Mouse (Mus musculus): ENCODE results near the gene Trpm8. TPM values are rescaled to one million over a fixed set of nuclear protein-coding genes. Genes with fewer than 3 reads are reported as not detected.

The Trpm8 gene
- total and polyA plus RNA-seq, 3 experiments: not detected

- Histone ChIP-seq H3K36me3 (replicated peaks in 1 of 2; ENCODE audit: control insufficient read depth in 1 of 2, insufficient read depth in 1 of 2, low read length in 1 of 2) (no peaks in the 10 kb centered on the region), H3K4me2 (ENCODE audit: insufficient read depth, low read depth, poor library complexity, severe bottlenecking) (no peak overlapping the region), H3K4me1 (ENCODE audit: control insufficient read depth in 1 of 2, insufficient read depth in 2 of 2) (peaks cover 0 to 7% of the 10 kb centered on the region in 2 experiments; a peak in 1 of 4 replicates), H3K9me3 (replicated peaks; ENCODE audit: low read length) (no peaks in the 10 kb centered on the region), H3K27me3 (replicated peaks) (peaks cover 38% of the 10 kb centered on the region), H3K4me3 (replicated peaks in 1 of 3; ENCODE audit: low read depth in 2 of 3, low read length in 2 of 3, poor library complexity in 1 of 3) (no peak overlapping the region), H3K27ac (ENCODE audit: insufficient read depth, low read depth) (no peak overlapping the region), H3K9ac (ENCODE audit: insufficient read depth, low read depth) (no peak overlapping the region), H3K79me2 (replicated peaks; ENCODE audit: control insufficient read depth, extremely low read depth, insufficient read depth, poor library complexity, severe bottlenecking) (no peaks in the 10 kb centered on the region)
- dilution Hi-C loops (cut with MboI; ENCODE audit: extremely low pct_ligation_motif_present, extremely low pct_unique_long_range_greater_than_20kb, low sequenced_read_pairs): no loop called here
- no peak for DNase-seq (ENCODE audit: extremely low read depth)
- TF ChIP-seq SIN3A (IDR thresholded peaks at IDR 0.05; ENCODE audit: low read length): no peak
- TF ChIP-seq USF2 (conservative IDR thresholded peaks at IDR 0.05; ENCODE audit: low read depth, low read length): no peak
- TF ChIP-seq NRF1 (IDR thresholded peaks at IDR 0.05; ENCODE audit: low read depth, low read length): no peak
- no peak for TF ChIP-seq RAD21 (IDR thresholded peaks at IDR 0.05; ENCODE audit: low read depth, low read length)
- no peak for TF ChIP-seq MAX (IDR thresholded peaks at IDR 0.05; ENCODE audit: low read length)
- TF ChIP-seq JUND (conservative IDR thresholded peaks at IDR 0.05; ENCODE audit: low read depth, low read length): no peak
- no peak for TF ChIP-seq SMC3 (IDR thresholded peaks at IDR 0.05; ENCODE audit: low read depth, low read length)
- TF ChIP-seq CTCF (conservative IDR thresholded peaks at IDR 0.05 in 1 of 2, IDR thresholded peaks at IDR 0.05 in 1 of 2; ENCODE audit: low read depth in 2 of 2, low read length in 2 of 2): no peak
- no peak for TF ChIP-seq JUN (IDR thresholded peaks at IDR 0.05; ENCODE audit: insufficient read depth, low read depth, low read length)
- in situ Hi-C loops (cut with MboI; ENCODE audit: low pct_ligation_motif_present, low pct_unique_long_range_greater_than_20kb, low sequenced_read_pairs): no loop called here
Observed at GRCm38 (mm10) chr1:88320821-88321395, 43.4 kb downstream of the Trpm8 start.

- in situ Hi-C loops (cut with MboI; ENCODE audit: low pct_ligation_motif_present, low pct_unique_long_range_greater_than_20kb, low sequenced_read_pairs): no loop called here
- DNase-seq (ENCODE audit: extremely low read depth): no peak
Observed at GRCm38 (mm10) chr1:88322146-88322545, 44.7 kb downstream of the Trpm8 start.

DNA sequence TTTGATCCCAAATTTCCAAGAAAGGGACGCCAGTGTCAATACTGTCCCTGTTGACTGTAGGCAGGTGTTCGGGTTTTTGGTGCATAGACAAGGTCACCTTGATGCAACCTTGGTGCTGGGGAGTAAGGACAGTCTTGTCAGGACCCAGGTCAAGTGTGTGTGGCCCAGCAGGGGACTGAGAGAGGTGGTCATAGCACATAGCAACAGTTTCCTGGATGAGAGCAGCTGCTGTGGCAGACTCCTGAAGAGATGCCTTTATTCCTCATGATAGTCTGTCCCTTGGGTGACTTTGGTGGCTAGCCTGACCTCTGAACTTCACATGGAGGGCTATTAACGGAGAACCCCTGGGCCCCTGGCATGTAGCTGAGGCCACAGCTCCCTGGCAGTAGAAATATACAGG, 45.6 kb downstream of the Trpm8 start:
- H3K36me3 ChIP-seq (replicated peaks in 1 of 2; ENCODE audit: control insufficient read depth in 1 of 2, insufficient read depth in 1 of 2, low read length in 1 of 2): no peaks in the 10 kb centered on the region
- no peak overlapping the region for H3K4me3 ChIP-seq (replicated peaks in 1 of 3; ENCODE audit: low read depth in 2 of 3, low read length in 2 of 3, poor library complexity in 1 of 3)
- H3K27ac ChIP-seq (ENCODE audit: insufficient read depth, low read depth): no peak overlapping the region
- no peaks in the 10 kb centered on the region for H3K79me2 ChIP-seq (replicated peaks; ENCODE audit: control insufficient read depth, extremely low read depth, insufficient read depth, poor library complexity, severe bottlenecking)
- H3K9ac ChIP-seq (ENCODE audit: insufficient read depth, low read depth): no peak overlapping the region
- H3K9me3 ChIP-seq (replicated peaks; ENCODE audit: low read length): no peaks in the 10 kb centered on the region
- dilution Hi-C loops (cut with MboI; ENCODE audit: extremely low pct_ligation_motif_present, extremely low pct_unique_long_range_greater_than_20kb, low sequenced_read_pairs) (no loop called here), in situ Hi-C loops (cut with MboI; ENCODE audit: low pct_ligation_motif_present, low pct_unique_long_range_greater_than_20kb, low sequenced_read_pairs) (no loop called here)
- peaks cover 34% of the 10 kb centered on the region for H3K27me3 ChIP-seq (replicated peaks)
- DNase-seq (ENCODE audit: extremely low read depth): no peak
- no peak for TF ChIP-seq ZMIZ1 (IDR thresholded peaks at IDR 0.05; ENCODE audit: low read depth, low read length)
- TF ChIP-seq ELF1 (IDR thresholded peaks at IDR 0.05; ENCODE audit: low read depth, low read length): no peak
- no peak for TF ChIP-seq JUN (IDR thresholded peaks at IDR 0.05; ENCODE audit: insufficient read depth, low read depth, low read length)
- no peak for TF ChIP-seq POLR2A (IDR thresholded peaks at IDR 0.05; ENCODE audit: low read depth, low read length)
- no peak for TF ChIP-seq ZC3H11A (IDR thresholded peaks at IDR 0.05; ENCODE audit: low read depth, low read length)
- no peak for TF ChIP-seq BHLHE40 (IDR thresholded peaks at IDR 0.05; ENCODE audit: low read depth, low read length)
- TF ChIP-seq TCF12 (IDR thresholded peaks at IDR 0.05; ENCODE audit: low read depth, low read length): no peak
- TF ChIP-seq UBTF (IDR thresholded peaks at IDR 0.05; ENCODE audit: low read depth, low read length): no peak
- TF ChIP-seq MYC (IDR thresholded peaks at IDR 0.05; ENCODE audit: low read depth, low read length): no peak
- no peak for TF ChIP-seq IRF4 (IDR thresholded peaks at IDR 0.05; ENCODE audit: low read depth, low read length)
- no peak for TF ChIP-seq RCOR1 (conservative IDR thresholded peaks at IDR 0.05; ENCODE audit: low read depth, low read length)
- no peak for TF ChIP-seq ZKSCAN1 (IDR thresholded peaks at IDR 0.05; ENCODE audit: borderline replicate concordance, low read depth, low read length)
- TF ChIP-seq EP300 (IDR thresholded peaks at IDR 0.05; ENCODE audit: low read length): no peak
- no peak for TF ChIP-seq MAX (IDR thresholded peaks at IDR 0.05; ENCODE audit: low read length)
- no peak for TF ChIP-seq TBP (conservative IDR thresholded peaks at IDR 0.05; ENCODE audit: low read depth, low read length)
- no peak for TF ChIP-seq POLR2AphosphoS2 (IDR thresholded peaks at IDR 0.05; ENCODE audit: low read depth, low read length)
- TF ChIP-seq CHD1 (IDR thresholded peaks at IDR 0.05; ENCODE audit: low read depth, low read length): no peak
- no peak overlapping the region for H3K4me2 ChIP-seq (ENCODE audit: insufficient read depth, low read depth, poor library complexity, severe bottlenecking)
- peaks cover 0 to 7% of the 10 kb centered on the region in 2 experiments; a peak in 1 of 4 replicates for H3K4me1 ChIP-seq (ENCODE audit: control insufficient read depth in 1 of 2, insufficient read depth in 2 of 2)

More at GRCm38 (mm10) chr1:88322146-88322545, 44.7 kb downstream of the Trpm8 start:
- no peaks in the 10 kb centered on the region for H3K36me3 ChIP-seq (replicated peaks in 1 of 2; ENCODE audit: control insufficient read depth in 1 of 2, insufficient read depth in 1 of 2, low read length in 1 of 2)
- H3K9me3 ChIP-seq (replicated peaks; ENCODE audit: low read length): no peaks in the 10 kb centered on the region
- TF ChIP-seq ZMIZ1 (IDR thresholded peaks at IDR 0.05; ENCODE audit: low read depth, low read length): no peak
- no peak overlapping the region for H3K27ac ChIP-seq (ENCODE audit: insufficient read depth, low read depth)
- no peak overlapping the region for H3K9ac ChIP-seq (ENCODE audit: insufficient read depth, low read depth)
- dilution Hi-C loops (cut with MboI; ENCODE audit: extremely low pct_ligation_motif_present, extremely low pct_unique_long_range_greater_than_20kb, low sequenced_read_pairs): no loop called here
- H3K4me3 ChIP-seq (replicated peaks in 1 of 3; ENCODE audit: low read depth in 2 of 3, low read length in 2 of 3, poor library complexity in 1 of 3): no peak overlapping the region
- peaks cover 0 to 7% of the 10 kb centered on the region in 2 experiments; a peak in 1 of 4 replicates for H3K4me1 ChIP-seq (ENCODE audit: control insufficient read depth in 1 of 2, insufficient read depth in 2 of 2)
- no peaks in the 10 kb centered on the region for H3K79me2 ChIP-seq (replicated peaks; ENCODE audit: control insufficient read depth, extremely low read depth, insufficient read depth, poor library complexity, severe bottlenecking)
- no peak overlapping the region for H3K4me2 ChIP-seq (ENCODE audit: insufficient read depth, low read depth, poor library complexity, severe bottlenecking)
- peaks cover 34% of the 10 kb centered on the region for H3K27me3 ChIP-seq (replicated peaks)
